Mouse (Mus musculus): ENCODE data around the gene Shroom3. TPM values are rescaled to one million over a fixed set of nuclear protein-coding genes. Genes with fewer than 3 reads are reported as not detected.

Shroom3 gene
- polyA plus RNA-seq, 1 experiment from 2014 or later, result 0.22 TPM

DNA sequence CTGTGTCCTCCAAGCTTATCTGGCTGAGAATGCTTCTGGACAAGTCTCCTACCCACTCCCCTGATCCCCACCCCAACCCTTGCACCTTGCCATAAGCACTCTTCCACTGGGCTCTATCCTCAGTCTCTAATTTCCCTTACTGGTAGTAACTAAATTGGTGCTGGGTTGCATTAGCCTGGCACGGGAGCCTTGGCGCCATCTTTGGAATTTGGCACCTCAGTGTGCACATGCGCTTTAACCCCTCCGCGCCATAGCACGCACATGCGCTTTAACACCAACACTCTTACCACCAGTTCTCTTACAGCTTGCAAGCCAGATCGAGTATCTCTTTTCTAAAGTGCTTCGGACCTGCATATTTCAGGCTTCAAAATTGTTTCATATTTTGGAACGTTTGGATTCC lies 192.6 kb downstream of the Shroom3 start:
- H3K4me3 ChIP-seq (replicated peaks), result no peak overlapping the region
- 76% methylated on average over 10 of the region's 10 CpGs for WGBS (ENCODE audit: insufficient replicate concordance)
- no peak for ATAC-seq (ENCODE audit: insufficient read depth)

DNA sequence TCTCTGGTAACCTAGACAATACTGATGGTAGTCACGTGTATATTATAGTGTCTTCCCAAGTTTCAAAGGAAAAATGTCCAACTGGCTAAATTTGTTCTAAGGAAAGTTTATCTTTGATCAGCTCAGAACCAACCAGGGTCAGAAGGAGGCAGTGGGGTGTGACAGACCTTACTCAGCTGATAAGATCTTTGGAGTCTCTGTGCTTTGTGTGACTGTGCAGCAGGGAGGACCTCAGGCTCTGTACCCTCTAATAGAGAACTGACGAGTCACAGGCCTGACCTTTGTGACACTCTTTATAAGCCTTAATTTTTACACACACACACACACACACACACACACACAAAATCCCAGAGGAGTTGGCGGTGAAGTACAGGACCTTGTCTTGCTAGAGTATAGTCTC lies 193.9 kb downstream of the Shroom3 start:
- Histone ChIP-seq H3K4me2 (no peak overlapping the region), H3K9ac (no peak overlapping the region), H3K36me3 (replicated peaks) (no peaks in the 10 kb centered on the region), H3K27me3 (no peaks in the 10 kb centered on the region), H3K9me3 (replicated peaks) (no peaks in the 10 kb centered on the region), H3K27ac (replicated peaks) (no peak overlapping the region), H3K4me1 (replicated peaks) (no peaks in the 10 kb centered on the region), H3K4me3 (replicated peaks) (no peak overlapping the region)
- no peak for ATAC-seq (ENCODE audit: insufficient read depth)
- 57% methylated on average over 3 of the region's 3 CpGs for WGBS (ENCODE audit: insufficient replicate concordance)

More for the DNA sequence above, 192.6 kb downstream of the Shroom3 start:
- Histone ChIP-seq H3K9me3 (replicated peaks) (no peaks in the 10 kb centered on the region), H3K9ac (no peak overlapping the region), H3K36me3 (replicated peaks) (no peaks in the 10 kb centered on the region), H3K4me1 (replicated peaks) (no peaks in the 10 kb centered on the region), H3K27me3 (no peaks in the 10 kb centered on the region), H3K4me2 (no peak overlapping the region), H3K27ac (replicated peaks) (no peak overlapping the region)

DNA sequence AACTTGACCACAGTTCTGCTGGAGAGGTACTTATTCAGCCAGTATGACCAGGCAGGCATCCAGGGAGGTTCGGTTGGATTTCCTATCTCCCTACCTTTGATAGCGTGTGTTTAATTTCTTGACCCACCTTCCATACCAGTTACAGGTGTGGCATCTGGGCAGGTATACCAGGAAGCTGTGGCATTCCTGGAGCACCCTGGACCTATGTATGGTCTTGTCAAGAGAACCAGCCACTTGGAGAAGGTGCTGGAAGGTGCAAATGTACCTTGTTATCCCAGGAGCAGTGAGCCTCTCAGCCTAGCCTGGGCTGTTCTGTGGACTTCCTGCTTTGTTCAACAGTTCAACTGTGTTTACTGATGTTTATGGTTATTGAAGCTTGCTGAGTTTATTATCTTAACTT lies 197.2 kb downstream of the Shroom3 start:
- Histone ChIP-seq H3K4me1 (replicated peaks) (no peaks in the 10 kb centered on the region), H3K9ac (no peak overlapping the region), H3K36me3 (replicated peaks) (no peaks in the 10 kb centered on the region), H3K27me3 (no peaks in the 10 kb centered on the region), H3K9me3 (replicated peaks) (no peaks in the 10 kb centered on the region), H3K4me3 (replicated peaks) (no peak overlapping the region), H3K4me2 (no peak overlapping the region), H3K27ac (replicated peaks) (no peak overlapping the region)
- 68% methylated on average over 2 of the region's 2 CpGs for WGBS (ENCODE audit: insufficient replicate concordance)
- no peak for ATAC-seq (ENCODE audit: insufficient read depth)

DNA sequence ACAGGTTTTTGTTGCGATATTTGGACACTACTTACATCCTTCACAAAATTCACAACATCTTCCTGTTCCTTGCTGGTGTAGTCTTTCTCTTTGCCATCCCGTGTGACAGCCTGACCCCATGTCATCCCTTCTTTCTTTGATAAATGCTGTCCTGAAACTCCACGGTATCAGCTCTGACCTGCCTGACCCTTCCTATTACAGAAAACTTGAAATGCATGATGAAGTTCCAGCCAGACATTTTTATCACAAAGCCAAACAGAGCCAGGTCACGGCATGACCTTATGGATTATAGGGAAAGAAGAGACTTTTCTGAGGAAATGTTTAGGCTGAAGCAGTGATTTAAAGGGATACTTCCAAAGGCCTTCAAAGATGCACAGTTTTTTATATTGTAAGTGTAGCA lies 197.7 kb downstream of the Shroom3 start:
- Histone ChIP-seq H3K36me3 (replicated peaks) (no peaks in the 10 kb centered on the region), H3K4me3 (replicated peaks) (no peak overlapping the region), H3K4me2 (no peak overlapping the region), H3K9ac (no peak overlapping the region), H3K27ac (replicated peaks) (no peak overlapping the region), H3K27me3 (no peaks in the 10 kb centered on the region), H3K4me1 (replicated peaks) (no peaks in the 10 kb centered on the region), H3K9me3 (replicated peaks) (no peaks in the 10 kb centered on the region)
- WGBS (ENCODE audit: insufficient replicate concordance), result 53% methylated on average over 4 of the region's 4 CpGs
- ATAC-seq (ENCODE audit: insufficient read depth), result no peak

DNA sequence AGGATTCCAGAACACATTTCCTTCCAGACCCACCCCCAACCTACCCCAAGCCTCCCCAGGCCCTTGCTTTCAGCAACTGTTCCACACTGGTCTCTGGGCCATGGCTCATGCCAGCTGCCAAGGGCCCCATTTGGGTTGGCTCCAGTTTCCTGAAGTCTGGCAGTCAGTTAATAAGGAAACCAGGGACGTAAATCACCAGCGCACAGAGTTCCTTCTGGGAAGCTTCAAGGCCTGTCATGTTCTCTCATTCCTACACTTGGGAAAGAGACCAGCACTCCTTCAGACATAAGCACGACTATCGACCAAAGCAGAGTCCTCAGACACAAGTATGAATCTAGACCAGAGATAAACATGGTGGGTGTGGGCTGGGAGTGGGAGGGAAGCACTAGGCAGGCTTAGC lies 202.9 kb downstream of the Shroom3 start:
- 51% methylated on average over 4 of the region's 4 CpGs for WGBS (ENCODE audit: insufficient replicate concordance)
- Histone ChIP-seq H3K4me1 (replicated peaks) (peaks cover 3% of the 10 kb centered on the region; the same call in 1 of the 2 replicates), H3K4me2 (no peak overlapping the region), H3K4me3 (replicated peaks) (no peak overlapping the region), H3K9ac (no peak overlapping the region), H3K36me3 (replicated peaks) (no peaks in the 10 kb centered on the region), H3K27me3 (no peaks in the 10 kb centered on the region), H3K27ac (replicated peaks) (no peak overlapping the region), H3K9me3 (replicated peaks) (no peaks in the 10 kb centered on the region)
- no peak for ATAC-seq (ENCODE audit: insufficient read depth)

DNA sequence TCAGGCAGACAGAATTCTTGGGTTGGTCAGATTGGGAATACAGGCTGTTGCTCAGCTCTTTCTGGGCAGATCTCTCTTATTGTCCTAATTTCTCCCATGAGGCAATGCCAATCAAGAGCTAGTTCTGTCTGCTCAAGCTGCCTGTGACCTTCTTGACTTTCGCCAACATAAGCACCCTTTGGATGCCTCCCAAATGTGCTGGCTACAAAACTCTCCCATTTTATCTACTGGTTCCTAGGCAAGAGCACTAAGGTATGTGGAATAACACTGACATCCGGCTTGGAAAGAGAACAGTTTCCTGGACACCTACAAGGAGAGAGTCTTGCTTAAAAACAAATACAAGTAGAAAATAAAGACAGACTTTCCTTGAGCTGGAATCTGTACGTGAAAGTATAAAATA lies 204.3 kb downstream of the Shroom3 start:
- Histone ChIP-seq H3K36me3 (replicated peaks) (no peaks in the 10 kb centered on the region), H3K27me3 (no peaks in the 10 kb centered on the region), H3K4me1 (replicated peaks) (peaks cover 3% of the 10 kb centered on the region; the same call in 1 of the 2 replicates), H3K4me3 (replicated peaks) (no peak overlapping the region), H3K4me2 (no peak overlapping the region), H3K9me3 (replicated peaks) (no peaks in the 10 kb centered on the region), H3K27ac (replicated peaks) (no peak overlapping the region), H3K9ac (no peak overlapping the region)
- ATAC-seq (ENCODE audit: insufficient read depth), result no peak
- whole genome bisulfite sequencing (ENCODE audit: insufficient replicate concordance), result 62% methylated on average over 3 of the region's 3 CpGs

DNA sequence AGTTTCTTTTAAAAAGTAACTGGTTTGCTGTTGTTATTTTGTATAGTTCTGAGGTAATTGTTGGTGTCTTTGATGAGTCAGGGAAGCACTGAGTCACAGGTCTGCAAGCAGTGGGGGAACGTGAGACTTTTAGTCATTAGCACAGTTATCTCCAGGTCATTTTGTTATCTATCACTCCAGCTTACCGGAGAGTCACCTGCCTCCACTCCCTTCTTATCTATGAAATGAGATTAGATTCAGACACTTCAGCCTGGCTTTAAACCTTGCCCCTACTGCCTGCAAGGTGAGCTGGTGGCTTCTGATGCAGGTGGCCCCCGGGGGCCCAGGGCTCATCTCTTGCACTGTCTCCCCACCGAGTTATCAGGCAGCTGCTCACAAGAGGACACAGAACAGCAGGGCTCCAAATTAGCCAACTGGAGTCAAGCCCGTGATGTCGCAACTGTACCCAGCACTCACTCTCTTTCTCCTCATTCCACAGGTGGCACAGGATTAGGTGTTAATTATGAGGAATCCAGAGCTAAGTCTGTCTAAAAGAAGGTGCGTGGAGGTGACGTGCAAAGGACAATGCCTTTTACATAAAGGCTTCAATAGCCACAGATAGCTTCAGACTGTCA lies 205.5 kb downstream of the Shroom3 start:
- ATAC-seq (ENCODE audit: insufficient read depth), result no peak
- H3K27ac ChIP-seq (replicated peaks), result no peak overlapping the region

DNA sequence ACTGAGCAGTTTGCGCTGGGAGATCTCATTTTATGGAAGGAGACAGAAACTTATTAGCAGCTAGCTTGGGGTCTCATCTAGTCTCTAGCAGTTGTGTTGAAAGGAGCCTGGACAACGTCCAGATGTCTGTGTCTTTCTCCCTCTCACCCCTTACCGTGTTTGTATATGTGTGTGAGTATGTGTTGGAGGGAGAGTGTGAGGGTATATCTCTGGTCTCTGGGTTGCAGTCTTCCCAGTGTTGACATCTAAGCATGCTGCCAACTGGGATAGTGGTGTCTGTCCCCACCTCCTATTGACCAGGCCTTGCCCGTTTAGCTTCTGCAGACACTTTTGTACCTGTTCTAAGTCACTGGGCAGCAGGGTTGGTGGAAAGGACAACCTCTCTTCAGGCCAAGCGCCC lies 207.7 kb downstream of the Shroom3 start:
- Histone ChIP-seq H3K4me2 (no peak overlapping the region), H3K27ac (replicated peaks) (no peak overlapping the region), H3K9ac (no peak overlapping the region), H3K9me3 (replicated peaks) (no peaks in the 10 kb centered on the region), H3K4me3 (replicated peaks) (no peak overlapping the region), H3K36me3 (replicated peaks) (no peaks in the 10 kb centered on the region), H3K27me3 (no peaks in the 10 kb centered on the region), H3K4me1 (replicated peaks) (peaks cover 7% of the 10 kb centered on the region; the same call in 1 of the 2 replicates)
- ATAC-seq (ENCODE audit: insufficient read depth), result no peak
- 66% methylated on average over 5 of the region's 5 CpGs for WGBS (ENCODE audit: insufficient replicate concordance)

More for the DNA sequence above, 205.5 kb downstream of the Shroom3 start:
- Histone ChIP-seq H3K36me3 (replicated peaks) (no peaks in the 10 kb centered on the region), H3K9ac (no peak overlapping the region), H3K27me3 (no peaks in the 10 kb centered on the region), H3K4me2 (no peak overlapping the region), H3K9me3 (replicated peaks) (no peaks in the 10 kb centered on the region), H3K4me3 (replicated peaks) (no peak overlapping the region), H3K4me1 (replicated peaks) (peaks cover 6% of the 10 kb centered on the region; the same call in 1 of the 2 replicates)
- 30% methylated on average over 8 of the region's 8 CpGs for WGBS (ENCODE audit: insufficient replicate concordance)

DNA sequence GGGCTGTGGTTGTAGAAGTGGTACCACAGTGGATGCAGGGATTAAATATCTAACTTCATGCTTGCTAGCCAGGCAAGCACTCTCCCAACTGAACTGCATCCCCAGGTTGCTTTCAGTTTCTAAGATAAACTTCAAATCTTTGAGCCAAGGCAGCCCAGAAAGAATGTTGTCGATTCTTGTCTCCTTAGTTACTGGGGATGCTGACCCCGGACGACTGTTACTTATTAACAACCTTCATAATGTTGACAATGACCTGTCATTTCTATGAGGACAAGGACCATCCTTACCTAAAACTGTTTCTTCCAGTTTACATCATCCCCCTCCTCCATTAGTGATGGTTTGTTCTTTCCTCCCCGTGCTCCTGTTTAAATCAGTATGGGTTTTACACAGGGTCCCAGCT lies 210.0 kb downstream of the Shroom3 start:
- peaks cover 7% of the 10 kb centered on the region; the same call in 1 of the 2 replicates for H3K4me1 ChIP-seq (replicated peaks)
- ATAC-seq (ENCODE audit: insufficient read depth), result no peak
- H3K4me2 ChIP-seq, result no peak overlapping the region
- H3K27ac ChIP-seq (replicated peaks), result no peak overlapping the region
- H3K36me3 ChIP-seq (replicated peaks), result no peaks in the 10 kb centered on the region
- 36% methylated on average over 4 of the region's 4 CpGs for WGBS (ENCODE audit: insufficient replicate concordance)
- H3K4me3 ChIP-seq (replicated peaks), result no peak overlapping the region
- H3K9ac ChIP-seq, result no peak overlapping the region
- no peaks in the 10 kb centered on the region for H3K9me3 ChIP-seq (replicated peaks)
- H3K27me3 ChIP-seq, result peaks cover 15% of the 10 kb centered on the region

DNA sequence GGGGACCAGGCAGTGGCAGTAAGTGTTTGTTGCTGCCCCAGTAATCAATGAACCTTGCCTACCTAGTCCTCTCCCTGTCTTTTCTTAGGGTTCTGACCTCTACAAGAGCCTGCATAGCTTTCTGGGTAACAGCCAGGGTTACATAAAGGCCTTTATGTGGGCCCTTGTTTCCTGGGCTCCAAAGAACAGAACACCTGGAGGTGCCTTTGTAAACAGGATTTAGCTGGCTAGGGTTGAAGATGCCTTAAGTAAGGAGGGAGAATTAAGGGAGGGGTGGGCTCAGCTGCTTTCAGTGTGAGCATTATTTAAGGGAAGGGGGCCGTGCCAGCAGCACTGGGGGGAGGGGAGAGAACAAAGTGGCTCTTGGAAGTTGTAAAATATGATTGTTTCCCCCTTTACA lies 210.5 kb downstream of the Shroom3 start:
- WGBS (ENCODE audit: insufficient replicate concordance), result 9% methylated on average over 1 of the region's 1 CpGs
- Histone ChIP-seq H3K4me3 (replicated peaks) (no peak overlapping the region), H3K27me3 (peaks cover 19% of the 10 kb centered on the region), H3K9ac (no peak overlapping the region), H3K4me1 (replicated peaks) (peaks cover 5% of the 10 kb centered on the region; the same call in 1 of the 2 replicates), H3K4me2 (no peak overlapping the region), H3K27ac (replicated peaks) (no peak overlapping the region), H3K36me3 (replicated peaks) (no peaks in the 10 kb centered on the region), H3K9me3 (replicated peaks) (no peaks in the 10 kb centered on the region)
- ATAC-seq (ENCODE audit: insufficient read depth), result no peak

DNA sequence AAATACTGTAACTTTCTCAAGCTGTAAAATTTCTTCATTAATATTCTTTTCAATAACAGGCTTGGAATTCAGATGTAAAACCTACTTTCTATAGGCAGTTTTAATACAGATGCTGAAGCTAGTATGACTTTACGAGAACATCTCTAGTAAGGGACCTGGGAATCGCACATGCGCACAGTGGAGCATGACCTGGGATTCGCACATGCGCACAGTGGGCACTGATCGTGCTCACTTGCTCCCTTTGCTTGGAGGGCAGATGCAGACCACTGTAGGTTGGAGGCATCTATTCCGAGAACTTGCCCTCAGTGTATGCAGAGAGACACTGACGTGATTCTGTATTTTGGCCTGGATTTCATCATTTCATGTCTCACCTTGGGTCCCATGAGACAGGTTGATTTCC lies 212.6 kb downstream of the Shroom3 start:
- H3K9me3 ChIP-seq (replicated peaks), result no peaks in the 10 kb centered on the region
- H3K4me3 ChIP-seq (replicated peaks), result no peak overlapping the region
- WGBS (ENCODE audit: insufficient replicate concordance), result 76% methylated on average over 8 of the region's 8 CpGs
- no peaks in the 10 kb centered on the region for H3K36me3 ChIP-seq (replicated peaks)
- H3K4me1 ChIP-seq (replicated peaks), result 0 out of 2 replicates have a peak, but pooled peaks cover 4% of the 10 kb centered on the region
- H3K27ac ChIP-seq (replicated peaks), result no peak overlapping the region
- H3K27me3 ChIP-seq, result peaks cover 34% of the 10 kb centered on the region
- no peak for ATAC-seq (ENCODE audit: insufficient read depth)
- H3K4me2 ChIP-seq, result no peak overlapping the region
- no peak overlapping the region for H3K9ac ChIP-seq

DNA sequence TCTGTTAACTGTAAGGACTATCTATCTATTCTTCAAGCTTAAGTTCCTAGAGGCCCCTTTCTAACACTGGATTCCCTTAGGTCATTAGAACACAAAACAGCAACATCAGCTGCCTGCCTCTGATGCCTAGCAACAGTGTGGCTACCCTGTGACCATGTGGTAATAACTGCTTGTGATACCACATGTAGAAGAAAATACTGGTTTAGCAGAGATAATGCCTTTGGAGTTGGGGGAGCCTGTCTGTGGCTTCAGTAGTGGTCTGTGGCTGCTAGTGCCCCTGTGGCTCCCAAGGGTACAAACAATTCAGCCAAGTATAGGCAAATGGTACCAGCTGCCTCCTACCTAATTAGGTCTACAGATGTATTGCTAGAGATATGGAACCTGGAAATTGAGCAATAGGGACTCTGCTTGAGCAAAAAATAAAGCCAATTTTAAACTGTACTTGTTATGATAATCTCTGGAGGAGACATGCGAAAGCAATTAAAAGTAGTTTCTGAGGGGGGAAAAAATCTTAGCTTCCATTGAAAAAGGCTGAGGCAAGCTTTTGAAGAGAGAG lies 213.6 kb downstream of the Shroom3 start:
- Histone ChIP-seq H3K27me3 (peaks cover 34% of the 10 kb centered on the region), H3K4me3 (replicated peaks) (no peak overlapping the region), H3K9ac (no peak overlapping the region), H3K4me2 (no peak overlapping the region), H3K4me1 (replicated peaks) (0 out of 2 replicates have a peak, but pooled peaks cover 4% of the 10 kb centered on the region), H3K27ac (replicated peaks) (no peak overlapping the region), H3K36me3 (replicated peaks) (no peaks in the 10 kb centered on the region), H3K9me3 (replicated peaks) (no peaks in the 10 kb centered on the region)
- peak; percentile 19; the same call in 1 of the 2 replicates for ATAC-seq (ENCODE audit: insufficient read depth)
- WGBS (ENCODE audit: insufficient replicate concordance), result 39% methylated on average over 1 of the region's 1 CpGs
